Mouse (Mus musculus): ENCODE measurements around the gene Selenoo. TPM values are rescaled to one million over a fixed set of nuclear protein-coding genes. Genes with fewer than 3 reads are reported as not detected.

Selenoo gene
- total RNA-seq, 2 experiments from 2014 or later = 32.3 to 39.5 TPM

- DNase-seq (ENCODE audit: low spot score in 2 of 2) = no peak
Measured at GRCm38 (mm10) chr15:89147024-89147423, 58.1 kb downstream of the Selenoo start.

DNA sequence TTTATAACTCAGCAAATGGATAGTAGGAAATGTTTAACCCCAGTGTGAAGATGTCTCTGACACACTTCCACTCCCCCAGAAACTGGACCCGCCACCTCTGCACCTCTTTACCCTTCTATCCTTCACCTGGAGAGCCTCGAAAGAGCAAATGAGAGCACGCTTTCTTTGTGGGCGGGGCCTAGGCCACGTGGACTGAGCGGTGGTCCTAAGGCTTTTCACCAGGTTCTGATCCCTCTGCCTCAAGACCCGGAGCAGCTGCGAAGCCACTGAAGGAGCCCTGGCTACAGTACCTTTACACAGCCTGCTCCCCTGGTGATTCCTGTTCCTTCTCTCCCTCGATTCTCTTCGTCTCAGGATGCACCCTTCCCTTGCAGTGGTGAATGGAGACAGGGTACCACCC, 58.6 kb downstream of the Selenoo start:
- no peak for DNase-seq (ENCODE audit: low spot score in 2 of 2)

GRCm38 (mm10) chr15:89147895-89148294, 59.0 kb downstream of the Selenoo start:
- no peak for DNase-seq (ENCODE audit: low spot score in 2 of 2)

- no peak for DNase-seq (ENCODE audit: low spot score in 2 of 2)
Measured at GRCm38 (mm10) chr15:89148496-89149270, 59.8 kb downstream of the Selenoo start.

- DNase-seq (ENCODE audit: low spot score in 2 of 2) = peak; percentile 26 to 46
Measured at GRCm38 (mm10) chr15:89149271-89150040, 60.6 kb downstream of the Selenoo start, which contains the start of gene Mapk11. Gene Mapk11, minus strand, starts transcription at chr15:89149628.

Other genes with a start within 250 kb of the Selenoo start
- gene Pim3, start 226.9 kb upstream of the Selenoo start, total RNA-seq (2021) = 10 to 100 TPM; 74.3 to 84.7 TPM
- gene Ttll8, start 134.7 kb upstream of the Selenoo start, total RNA-seq (2021) = under 1 TPM in 1 of 2 experiments, not detected in 1; 0.10 TPM
- not detected for gene Mlc1, start 110.1 kb upstream of the Selenoo start, total RNA-seq (2021)
- gene Mov10l1, start 106.2 kb upstream of the Selenoo start, total RNA-seq (2021) = not detected
- 1 to 10 TPM in 1 of 2 experiments, under 1 TPM in 1; 0.96 to 1.2 TPM for gene Panx2, start 29.4 kb upstream of the Selenoo start, total RNA-seq (2021)
- 10 to 100 TPM; 36.1 to 36.7 TPM for gene Trabd, start 14.0 kb upstream of the Selenoo start, total RNA-seq (2021)
- 10 to 100 TPM; 10.8 to 13.0 TPM for gene Tubgcp6, start 34.0 kb downstream of the Selenoo start, total RNA-seq (2021)
- gene Hdac10, start 39.6 kb downstream of the Selenoo start, total RNA-seq (2021) = 10 to 100 TPM; 11.4 to 12.4 TPM
- 1 to 10 TPM; 8.4 to 9.6 TPM for gene Mapk12, start 51.6 kb downstream of the Selenoo start, total RNA-seq (2021)
- gene Mapk11, start 60.5 kb downstream of the Selenoo start, total RNA-seq (2021) = 1 to 10 TPM; 3.7 to 3.8 TPM
- gene Plxnb2, start 91.7 kb downstream of the Selenoo start, total RNA-seq (2021) = 100 to 1,000 TPM in 1 of 2 experiments, 10 to 100 TPM in 1; 84.0 to 113 TPM
- 1 to 10 TPM; 5.2 to 5.4 TPM for gene Dennd6b, start 107.4 kb downstream of the Selenoo start, total RNA-seq (2021)
- gene Ppp6r2, start 122.5 kb downstream of the Selenoo start, total RNA-seq (2021) = 10 to 100 TPM; 46.6 to 48.3 TPM
- gene Sbf1, start 226.2 kb downstream of the Selenoo start, total RNA-seq (2021) = 10 to 100 TPM; 71.9 to 89.4 TPM
- not detected for gene Adm2, start 233.6 kb downstream of the Selenoo start, total RNA-seq (2021)
- 1 to 10 TPM in 1 of 2 experiments, not detected in 1; 4.2 TPM for gene Miox, start 245.3 kb downstream of the Selenoo start, total RNA-seq (2021)

Data from adrenal gland, adult 18-20 months (tissue).